Mouse (Mus musculus): ENCODE data around the gene Avp.

The Avp gene

DNA sequence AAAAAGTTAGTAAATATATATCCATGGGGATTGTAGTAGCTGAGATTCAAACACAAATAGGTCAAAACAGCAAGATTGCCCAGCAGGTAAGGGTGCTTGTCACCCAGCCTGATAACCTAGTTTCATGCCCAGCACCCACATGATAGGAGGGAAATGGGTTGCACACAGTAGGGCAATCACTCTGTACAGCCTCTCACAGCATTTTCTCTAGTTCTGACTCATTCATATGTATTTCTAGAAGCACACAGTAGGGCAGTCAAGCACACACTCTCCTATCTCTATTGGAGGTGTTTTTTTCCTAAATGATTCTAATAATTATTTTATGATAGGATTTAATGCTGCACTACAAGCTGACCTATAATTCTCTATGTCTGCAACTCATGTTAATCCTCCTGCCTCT lies 12.4 kb downstream of the Avp start:
- no peak for DNase-seq

DNA sequence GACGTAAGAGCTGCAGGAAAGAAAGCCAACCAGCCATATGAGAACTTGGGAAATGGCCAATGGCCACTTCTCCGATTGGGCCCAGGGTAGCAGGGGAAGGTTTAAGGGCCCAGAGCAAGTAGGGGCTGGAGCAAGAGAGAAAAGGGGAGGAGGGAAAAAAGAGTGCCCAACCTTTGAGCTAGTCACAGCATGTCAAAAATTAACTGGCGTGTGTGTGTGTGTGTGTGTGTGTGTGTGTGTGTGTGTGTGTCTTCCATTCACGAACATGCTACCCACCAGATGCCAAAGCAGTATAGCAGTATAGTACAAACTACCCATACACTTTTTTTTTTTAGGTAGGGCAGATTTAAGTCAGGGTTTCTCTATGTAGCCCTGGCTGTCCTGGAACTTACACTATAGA lies 13.4 kb downstream of the Avp start:
- DNase-seq: peak; percentile 25 to 60

DNA sequence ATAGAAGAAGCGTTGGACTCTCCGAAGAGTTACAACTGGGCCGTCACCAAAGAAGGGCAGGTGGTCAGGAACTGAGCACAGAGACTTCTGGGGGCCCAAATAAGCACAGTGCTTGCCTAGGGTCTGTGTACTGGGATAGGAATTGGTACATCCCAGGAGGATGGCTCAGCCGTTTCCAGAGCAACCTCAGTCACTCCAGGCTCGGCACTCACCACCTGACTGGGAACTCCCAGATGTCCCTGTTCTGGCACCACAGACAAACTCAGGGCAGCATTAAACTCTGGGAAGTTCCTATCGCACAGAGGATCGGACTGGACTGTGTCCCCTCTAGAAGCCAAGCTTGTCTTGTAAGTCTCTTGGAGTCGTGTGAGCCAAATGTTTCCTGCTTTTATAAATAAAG lies 17.4 kb downstream of the Avp start:
- DNase-seq: no peak

DNA sequence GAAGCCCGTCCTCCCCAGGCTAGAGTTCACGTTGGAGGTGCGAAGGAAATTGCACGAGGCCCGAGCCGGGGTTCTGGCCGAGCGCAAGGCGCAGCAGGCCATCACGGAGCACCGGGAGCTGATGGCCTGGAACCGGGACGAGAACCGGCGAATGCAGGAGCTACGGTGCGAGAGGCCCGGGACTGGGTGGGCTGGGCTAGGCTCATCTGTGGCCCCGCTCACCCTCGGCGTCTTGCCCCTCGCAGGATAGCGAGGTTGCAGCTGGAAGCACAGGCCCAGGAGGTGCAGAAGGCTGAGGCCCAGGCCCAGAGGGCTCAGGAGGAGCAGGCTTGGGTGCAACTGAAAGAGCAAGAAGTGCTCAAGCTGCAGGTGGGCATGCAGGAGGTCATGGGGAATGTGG lies 18.3 kb downstream of the Avp start:
- DNase-seq: no peak

DNA sequence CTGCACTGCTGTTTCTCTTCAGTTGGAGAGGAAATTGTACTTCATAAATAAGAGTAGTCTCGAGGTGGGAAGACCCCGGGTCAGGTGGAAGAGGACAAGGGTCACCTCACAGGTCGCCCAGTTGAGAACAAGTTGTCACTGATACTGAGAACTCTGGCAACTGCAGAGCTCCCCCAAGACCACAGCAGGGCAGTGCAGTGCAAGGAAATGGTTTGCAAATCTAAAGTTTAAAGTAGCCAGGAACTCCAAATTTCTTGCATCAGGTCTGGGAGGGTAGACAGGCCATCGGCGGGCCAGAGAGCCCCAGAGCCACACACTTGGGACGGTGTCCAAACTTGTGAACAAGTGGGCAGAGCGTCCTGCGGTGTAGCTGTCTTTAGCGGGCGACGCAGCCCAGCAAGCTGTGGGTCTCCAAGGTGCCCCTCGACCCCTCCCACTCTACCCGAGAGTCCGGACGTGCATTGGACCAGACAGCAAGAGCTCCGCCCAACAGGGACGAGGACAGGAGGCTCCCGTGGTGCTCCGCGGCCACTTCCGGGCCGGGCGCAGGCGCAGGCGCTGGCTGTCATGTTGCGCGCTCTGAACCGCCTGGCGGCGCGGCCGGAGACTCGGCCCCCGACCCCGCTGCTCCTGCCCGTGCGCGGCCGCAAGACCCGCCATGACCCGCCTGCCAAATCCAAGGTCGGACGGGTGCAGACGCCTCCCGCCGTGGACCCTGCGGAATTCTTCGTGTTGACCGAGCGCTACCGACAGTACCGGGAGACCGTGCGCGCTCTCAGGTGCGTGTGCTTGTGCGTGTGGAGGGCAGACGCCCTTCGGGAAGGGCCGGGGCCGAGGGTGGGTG lies 18.9 kb downstream of the Avp start, which contains the start of gene Mrps26:
TSS of gene Mrps26 (plus strand) at position 531 of the 844 bp plus-strand sequence.
- peak; percentile 94 to 98 for DNase-seq

DNA sequence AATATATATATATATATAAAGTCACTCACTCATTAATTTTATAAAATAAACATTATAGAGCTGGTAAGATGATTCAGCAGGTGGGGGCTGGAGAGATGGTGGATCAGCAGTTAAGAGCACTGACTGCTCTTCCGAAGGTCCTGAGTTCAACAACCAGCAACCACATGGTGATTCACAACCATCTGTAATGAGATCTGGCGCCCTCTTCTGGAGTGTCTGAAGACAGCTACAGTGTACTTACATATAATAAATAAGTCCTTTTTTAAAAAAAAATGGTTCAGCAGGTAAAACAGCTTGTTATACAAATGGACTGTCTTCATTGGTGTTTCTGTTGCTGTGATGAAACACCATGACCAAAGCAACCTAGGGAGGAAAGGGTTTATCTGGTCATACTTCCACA lies 24.3 kb downstream of the Avp start:
- DNase-seq: no peak

DNA sequence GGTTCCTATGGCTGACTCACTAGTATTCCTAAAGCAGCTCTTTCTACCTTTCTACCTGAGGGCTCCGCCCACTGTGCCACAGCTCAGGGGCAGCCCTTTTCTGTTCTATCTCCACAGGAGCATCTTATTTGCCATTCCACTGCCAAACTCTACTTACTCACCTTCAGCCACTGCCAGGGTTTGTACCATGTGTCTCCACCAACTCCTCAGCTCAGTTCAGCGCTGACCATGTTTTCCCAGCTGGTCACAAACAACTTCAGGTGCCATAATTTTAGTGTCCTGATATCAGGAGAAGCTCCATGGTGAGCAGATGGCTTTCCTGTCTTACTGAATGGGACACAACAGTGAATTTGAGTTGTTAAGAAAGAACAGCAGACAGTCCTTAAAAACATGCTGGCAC lies 24.9 kb downstream of the Avp start:
- no peak for DNase-seq

DNA sequence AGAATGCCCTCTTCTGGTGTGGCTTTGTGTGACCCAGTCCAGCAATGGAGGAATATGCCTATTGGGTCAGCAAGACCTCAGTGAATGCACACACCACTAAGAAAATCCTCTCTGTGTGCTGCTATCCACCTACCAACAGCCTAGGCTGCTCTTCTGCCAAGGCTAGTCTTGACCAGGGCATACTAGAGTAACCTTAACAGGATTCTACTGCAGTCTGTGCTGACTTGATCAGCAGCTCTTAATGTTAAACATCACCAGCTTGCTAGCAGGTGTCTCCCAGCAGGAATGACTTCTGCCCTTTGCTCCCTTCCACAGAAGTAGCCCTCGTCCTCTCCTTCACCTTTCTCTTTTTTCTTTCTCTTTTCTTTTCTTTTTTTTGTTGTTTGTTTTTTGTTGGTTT lies 26.1 kb downstream of the Avp start:
- peak in 1 of 2 experiments; percentile 5 for DNase-seq

DNA sequence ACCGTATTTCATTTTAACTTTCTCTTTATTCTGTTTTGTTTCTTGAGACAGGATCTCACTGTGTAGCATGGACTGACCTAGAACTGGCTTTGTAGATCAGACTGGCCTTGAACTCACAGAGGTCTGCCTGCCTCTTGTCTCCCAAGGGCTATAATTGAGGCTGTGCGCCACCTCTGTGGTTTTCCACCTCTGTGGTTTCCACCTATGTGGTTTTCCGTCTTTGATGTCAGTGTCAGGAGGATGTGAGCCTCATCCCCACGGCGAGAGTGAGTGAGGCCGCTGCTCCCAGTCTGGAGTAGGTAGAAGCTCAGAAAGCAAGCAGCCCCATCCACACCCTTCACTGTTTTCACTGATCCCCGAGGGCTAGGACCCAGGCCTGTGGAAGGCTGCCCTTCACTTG lies 27.5 kb downstream of the Avp start:
- no peak for DNase-seq

DNA sequence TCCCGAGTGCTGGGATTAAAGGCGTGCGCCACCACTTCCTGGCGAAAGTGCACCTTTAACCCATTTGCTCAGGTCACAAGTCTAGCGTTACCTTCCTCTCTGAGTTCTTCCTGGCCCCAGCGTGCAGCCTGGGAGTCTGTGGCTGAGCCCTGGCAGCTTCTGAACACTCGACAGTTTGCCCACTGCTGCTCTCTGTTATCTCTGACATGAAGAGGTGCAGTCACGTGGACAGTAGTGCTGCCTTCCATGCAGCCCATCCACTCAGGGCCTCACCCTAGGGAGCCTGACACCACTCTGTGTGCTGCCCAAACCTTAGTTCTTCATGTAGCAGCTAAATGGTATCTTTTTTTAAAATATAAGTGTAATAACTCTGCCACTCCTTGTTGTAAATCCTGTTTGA lies 35.4 kb downstream of the Avp start:
- no peak for DNase-seq

DNA sequence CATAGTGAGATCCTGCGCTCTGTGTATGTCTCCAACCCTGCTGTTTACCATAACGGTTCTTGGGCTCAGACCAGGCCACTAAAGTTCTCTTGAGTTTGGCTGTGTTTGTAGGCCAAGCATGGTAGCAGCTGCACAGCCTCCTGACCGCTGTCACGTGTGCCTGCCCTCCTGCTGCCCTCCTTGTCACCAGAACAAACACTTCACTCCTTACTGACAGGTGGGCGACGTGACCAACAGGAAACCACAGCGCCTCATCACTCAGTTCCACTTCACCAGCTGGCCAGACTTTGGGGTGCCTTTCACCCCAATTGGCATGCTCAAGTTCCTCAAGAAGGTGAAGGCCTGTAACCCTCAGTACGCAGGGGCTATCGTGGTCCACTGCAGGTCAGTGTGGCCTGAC lies 42.1 kb downstream of the Avp start:
- DNase-seq: no peak

DNA sequence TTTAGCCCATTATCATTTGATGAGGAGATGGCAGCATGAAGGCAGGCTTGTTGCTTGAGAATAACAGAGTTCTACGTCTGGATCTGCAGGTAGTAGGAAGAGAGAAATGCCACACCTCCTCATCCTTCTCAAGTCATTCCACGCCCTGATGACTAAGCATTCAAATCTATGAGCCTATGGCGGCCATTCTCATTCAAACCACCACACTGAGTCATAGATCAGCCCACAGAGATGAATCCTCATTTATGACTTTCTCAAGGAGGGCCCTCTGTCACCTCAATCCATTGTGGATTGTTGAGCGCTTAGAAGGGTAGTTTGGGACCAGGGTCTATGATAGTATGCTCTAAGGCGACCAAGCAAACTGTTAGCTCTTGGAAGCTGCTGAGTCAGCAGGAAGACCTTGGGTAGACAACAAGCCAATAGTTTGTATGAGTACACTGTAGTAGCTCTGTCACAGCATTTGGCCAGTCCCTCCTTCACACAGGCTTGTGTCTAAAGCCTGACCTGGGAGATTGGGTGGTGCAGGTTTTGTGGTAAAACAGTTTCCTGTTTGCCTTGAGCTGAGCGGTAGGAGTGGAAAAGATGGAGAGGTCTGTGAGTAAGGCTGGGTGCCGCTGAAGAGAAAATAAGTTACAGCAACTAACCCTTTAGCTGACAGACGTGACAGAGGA lies 43.3 kb downstream of the Avp start:
- no peak for DNase-seq

DNA sequence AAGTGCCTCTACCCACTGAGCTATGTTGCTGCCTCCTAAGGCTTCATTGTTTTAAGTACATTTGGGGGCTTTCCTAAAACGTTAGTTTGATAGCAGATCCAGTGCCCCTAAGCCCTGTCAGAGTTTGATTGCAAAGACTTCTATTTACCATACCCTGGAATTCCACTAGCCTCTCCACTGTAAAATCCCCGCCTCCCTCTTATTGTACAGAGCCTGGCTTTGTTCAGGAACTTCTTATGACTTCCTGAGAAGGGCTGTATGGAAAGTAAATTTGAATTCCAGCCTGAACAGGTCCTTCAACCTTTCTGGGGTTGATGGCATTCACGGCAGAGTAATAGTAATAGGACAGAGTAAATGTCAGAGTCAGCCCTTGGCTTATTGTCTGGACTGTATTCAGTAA lies 45.5 kb downstream of the Avp start:
- DNase-seq: no peak

DNA sequence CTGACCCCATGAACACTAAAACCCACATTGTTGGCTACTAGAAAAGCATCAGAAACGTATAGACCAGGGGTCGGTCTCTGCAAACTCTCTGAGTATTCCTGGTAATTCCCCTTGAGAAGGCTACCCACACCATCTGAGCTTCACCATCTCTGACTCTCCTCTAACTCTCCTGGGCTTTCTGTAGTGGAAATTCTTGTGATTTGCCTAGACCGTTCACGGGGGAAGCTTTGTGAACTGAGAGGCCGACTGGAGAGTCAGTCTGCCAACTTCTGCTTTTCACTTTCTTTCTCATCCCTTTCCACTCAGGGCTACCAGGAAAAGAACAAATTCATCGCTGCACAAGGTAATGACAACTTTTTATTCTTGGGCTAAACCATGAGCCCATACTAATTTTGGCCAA lies 47.3 kb downstream of the Avp start:
- DNase-seq: no peak

DNA sequence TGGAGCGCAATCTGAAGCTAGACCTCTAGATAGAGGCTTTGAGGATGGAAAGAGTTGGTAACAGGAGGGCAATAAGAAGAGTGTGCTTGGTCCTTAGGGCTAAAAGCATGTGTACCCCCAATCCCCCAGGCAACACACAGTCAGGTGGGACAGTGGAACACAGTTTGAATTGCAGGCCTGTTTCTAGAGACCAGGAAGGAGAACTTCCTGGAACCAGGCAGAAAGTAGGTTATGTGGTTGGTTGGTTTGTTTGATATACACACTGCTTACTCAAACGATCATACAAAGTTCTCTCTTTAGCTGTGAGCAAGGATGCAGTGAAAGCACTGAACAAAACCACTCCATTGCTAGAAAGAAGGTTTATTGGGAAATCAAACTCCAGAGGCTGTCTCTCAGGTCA lies 50.2 kb downstream of the Avp start:
- no peak for DNase-seq
